Mouse (Mus musculus): ENCODE measurements around the gene Prkg2. TPM values are rescaled to one million over a fixed set of nuclear protein-coding genes. Genes with fewer than 3 reads are reported as not detected.

Gene Prkg2
- total RNA-seq, 4 experiments from 2014 or later, result 9.2 to 11.0 (median 9.5) TPM

DNA sequence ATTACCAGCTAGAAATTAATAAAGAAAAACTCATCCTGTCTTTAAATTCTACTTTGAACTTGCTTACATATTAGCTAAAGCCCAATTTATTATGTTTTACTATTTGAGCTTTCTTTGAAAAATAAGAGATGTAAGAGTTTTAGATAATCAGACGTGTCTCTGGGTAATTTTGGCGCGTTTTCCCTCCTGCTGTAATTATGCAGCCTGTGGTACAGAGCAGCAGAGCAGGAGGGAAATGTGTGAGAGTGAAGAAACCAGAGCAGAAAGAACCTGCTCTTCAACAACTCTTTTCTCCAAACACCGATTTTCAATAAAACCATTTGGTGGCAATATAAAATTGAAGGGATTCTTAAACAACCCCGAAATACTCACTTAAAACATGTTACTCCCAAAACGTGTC, 58.8 kb downstream of the Prkg2 start:
- no peak for DNase-seq (ENCODE audit: low spot score in 2 of 2)

DNA sequence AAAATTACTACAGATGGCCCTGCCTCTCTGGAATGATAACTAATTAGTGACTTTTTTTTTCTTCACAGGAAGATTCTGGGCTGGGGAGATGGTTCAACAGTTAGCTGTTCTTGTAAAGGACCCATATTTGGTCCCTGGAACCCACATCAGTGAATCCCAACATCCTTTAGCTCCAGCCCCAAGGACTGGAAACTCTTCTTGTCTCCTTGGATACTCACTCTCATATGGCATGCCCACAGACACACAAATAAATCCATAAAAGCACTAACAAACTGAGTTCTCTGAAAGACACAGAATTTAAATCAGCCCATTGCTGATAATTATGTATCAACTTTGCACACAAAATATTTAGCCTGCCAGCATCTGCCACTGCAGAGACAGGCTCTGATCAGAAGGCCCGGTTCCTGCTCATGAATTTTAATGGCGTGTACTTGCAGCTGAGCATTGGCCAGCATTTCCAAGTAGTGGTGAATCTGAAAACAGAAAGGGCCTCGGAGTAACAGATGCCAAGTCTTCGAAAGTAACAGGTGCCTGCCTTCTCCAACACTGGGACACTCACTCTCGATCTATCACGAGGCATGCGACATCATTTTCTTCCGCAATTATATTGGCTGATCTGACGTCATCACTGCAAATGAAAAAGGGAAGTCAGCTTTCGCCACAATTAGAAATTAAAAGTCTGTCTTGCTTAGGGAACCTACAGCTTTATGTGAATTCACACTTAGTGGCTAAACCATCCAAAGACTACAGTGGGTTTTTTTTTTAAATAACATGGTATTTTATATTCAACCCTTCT, 61.1 kb downstream of the Prkg2 start:
- DNase-seq (ENCODE audit: low spot score in 2 of 2), result peak in 1 of 2 experiments; percentile 35

DNA sequence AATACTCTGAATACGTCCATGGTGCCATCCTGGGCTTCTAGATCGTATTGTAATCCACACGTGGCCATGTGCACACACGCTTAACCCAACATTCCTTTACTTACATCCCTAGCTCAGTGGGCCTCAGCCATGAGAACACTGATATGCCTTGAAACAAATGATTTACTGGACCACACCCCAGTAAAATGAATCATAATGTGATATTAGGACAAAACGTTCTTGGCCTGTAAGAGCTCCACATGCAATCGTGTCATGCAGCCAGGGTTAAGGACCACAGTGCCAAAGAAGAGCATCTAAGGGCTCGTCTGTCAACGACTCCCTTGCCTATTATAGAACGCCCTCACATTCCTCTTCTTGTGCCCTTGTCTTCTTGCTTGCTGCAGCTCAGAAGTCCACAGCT, 70.5 kb downstream of the Prkg2 start:
- no peak for DNase-seq (ENCODE audit: low spot score in 2 of 2)

DNA sequence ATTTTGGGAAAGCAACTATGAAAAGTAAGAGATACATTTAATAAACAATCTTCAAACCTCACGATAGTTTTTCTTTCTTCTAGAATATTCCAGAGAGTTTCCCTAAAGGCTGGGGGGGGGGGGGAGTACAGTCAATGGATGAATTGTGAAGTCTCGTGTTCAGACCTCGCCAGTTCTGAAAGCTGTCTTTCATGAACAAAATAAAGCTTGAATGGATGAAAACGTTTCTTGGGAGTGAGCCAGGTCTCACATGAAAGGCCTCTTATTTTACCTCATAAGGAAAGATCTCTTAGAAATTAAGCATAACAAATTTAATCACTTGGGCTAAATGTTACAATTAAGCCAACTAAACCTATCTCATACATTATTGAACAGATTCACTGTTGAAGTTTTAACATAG, 72.0 kb downstream of the Prkg2 start:
- no peak for DNase-seq (ENCODE audit: low spot score in 2 of 2)

DNA sequence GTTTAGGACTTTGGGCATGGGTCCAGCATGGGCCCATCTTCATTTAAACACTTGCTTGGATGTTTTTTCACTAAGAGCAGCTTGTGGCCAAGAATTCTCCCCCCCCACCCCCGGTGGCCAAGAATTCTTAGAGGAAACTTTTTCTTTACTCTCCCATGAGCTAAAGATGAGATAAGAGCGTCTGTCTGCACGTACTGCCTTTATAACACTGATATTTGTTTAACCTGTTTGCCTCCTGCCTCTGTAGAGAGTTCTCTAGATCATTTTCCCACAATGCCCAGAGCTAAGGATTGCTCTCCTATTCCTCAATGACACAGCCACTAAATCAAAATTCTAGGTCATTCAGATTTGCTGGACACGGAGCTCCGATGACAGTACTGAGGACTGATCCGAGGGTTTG, 72.8 kb downstream of the Prkg2 start:
- DNase-seq (ENCODE audit: low spot score in 2 of 2), result no peak

DNA sequence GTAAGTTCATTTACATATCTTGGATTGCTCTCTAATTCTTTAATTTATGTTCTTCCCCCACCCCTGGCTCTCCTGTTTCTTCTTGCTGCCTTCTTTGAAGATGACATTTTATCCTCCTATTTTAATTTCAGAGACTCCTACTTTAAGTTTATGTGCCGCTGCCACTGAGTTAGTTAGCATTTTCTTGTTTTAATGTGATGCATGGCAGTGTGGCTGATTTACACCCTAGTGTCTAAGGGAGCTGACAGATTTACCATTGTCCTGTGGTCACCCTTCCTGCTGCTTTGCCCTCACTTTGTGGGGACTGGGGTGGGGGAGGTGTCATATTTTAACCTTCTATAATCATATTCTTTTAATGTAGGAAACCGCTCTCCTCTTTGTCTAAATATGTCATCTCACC, 74.7 kb downstream of the Prkg2 start:
- no peak for DNase-seq (ENCODE audit: low spot score in 2 of 2)

DNA sequence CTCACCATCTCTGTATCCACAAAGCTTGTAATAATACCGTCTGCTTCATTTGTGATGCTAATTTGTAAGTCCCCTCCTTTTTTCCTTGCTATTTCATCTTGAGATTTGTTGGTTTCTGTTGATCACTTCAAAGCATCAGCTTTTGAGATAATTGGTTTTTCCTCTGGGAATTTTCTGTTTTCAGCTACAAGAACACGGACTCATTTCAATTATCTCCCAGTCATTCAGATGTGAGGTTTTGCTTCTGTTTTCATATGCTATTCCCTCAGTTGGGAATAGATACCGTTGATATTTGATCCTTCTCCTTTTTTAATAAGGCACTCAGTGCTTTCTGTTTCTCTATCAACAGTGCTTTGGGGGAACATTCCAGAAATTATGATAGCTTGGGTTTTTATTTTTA, 81.6 kb downstream of the Prkg2 start:
- DNase-seq (ENCODE audit: low spot score in 2 of 2), result no peak

DNA sequence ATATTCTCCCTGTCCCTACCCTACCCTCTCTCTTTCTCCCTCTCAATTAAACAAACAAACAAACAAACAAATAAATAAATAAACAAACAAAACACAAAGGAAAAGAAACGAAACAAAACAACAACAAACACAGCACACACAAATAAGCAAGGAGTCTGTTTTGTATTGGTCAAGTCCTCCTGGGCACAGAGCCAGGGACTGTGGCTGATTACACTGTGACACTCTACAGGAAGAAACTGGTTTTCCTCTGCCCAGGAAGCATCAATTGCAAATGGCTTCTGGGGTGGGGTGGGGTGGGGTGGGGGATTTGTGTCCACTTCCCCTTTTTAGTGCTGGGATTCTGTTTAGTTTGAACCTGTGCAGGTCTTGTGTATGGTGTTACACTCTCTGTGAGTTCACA, 83.8 kb downstream of the Prkg2 start:
- no peak for DNase-seq (ENCODE audit: low spot score in 2 of 2)

DNA sequence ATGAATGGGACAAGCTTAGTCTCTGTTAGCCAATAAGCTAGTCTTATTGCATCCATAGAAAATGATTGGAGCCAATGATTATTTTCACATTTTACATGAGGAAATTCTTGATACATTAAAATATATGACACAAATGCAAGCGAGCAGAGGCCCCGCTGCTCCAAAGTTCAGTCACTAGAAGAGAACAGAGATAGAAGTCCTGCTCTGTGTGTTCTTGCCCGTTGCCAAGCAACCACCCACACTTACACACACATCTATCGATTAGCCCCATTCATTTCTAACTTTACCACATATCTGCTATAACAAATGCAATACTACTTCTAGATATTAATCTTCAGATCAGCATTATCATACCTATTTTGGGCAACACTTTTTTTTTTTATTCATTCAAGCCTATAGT, 85.6 kb downstream of the Prkg2 start:
- no peak for DNase-seq (ENCODE audit: low spot score in 2 of 2)

DNA sequence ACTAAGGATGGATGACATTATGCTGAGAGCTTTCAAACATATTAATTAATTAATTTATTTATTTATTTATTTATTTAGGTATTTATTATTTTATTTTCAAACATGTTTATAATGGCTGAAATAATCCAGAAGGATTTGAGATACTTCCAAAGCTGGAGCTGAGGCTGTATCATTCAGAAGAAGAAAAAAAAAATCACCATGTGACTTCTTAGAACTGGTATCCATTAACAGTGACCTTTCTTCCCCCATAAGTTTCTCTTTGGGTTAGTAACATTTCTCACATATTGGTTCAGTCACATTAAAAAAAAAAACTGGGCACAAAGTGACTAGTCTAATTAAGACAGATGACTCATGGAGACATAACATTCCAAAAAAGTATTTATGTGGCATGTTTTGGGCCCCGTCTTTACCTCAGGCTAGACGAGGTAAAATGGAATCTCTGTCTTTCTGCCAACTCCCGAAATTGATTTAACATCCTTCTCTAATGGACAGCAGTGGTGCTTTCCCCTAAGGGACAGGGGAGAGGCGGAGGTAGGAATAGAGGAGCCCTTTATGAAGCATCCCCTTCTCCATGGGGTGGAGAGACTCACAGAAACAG, 86.6 kb downstream of the Prkg2 start:
- no peak for DNase-seq (ENCODE audit: low spot score in 2 of 2)

DNA sequence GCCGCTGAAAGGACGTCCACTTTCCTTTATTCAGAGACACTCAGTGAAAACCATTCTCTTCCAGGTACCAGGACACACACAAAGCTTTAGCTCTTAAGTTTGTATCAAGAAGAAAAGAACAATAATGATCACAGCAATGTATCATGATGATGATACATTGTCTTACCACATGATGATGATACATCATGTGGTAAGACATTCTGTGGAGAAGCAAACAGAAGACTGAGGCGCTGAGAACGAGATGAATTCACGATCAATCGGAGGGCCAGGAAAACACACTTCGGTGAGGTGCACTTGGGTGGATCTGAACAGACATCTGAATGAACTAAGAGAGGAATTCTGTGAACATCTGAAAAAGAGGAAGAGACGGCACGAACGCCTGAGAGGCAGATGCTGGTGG, 87.4 kb downstream of the Prkg2 start:
- DNase-seq (ENCODE audit: low spot score in 2 of 2), result no peak

DNA sequence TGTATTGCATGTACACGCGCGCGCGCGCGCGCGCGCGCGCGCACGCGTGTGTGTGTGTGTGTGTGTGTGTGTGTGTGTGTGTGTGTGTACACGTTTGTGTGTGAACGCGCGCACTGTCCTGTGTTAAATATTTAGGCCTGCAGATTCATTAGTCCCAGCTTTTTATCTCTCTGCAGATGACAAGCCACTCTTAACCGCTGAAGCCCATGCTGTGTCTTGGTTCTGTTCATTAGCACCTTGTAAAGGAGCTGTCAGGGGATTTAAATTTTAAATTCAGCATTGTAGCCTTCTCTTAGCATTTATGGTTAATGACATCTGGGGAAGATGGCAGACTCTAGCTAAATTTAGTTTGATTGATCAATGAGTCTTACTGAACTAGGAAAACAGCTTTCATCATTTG, 90.5 kb downstream of the Prkg2 start:
- no peak for DNase-seq (ENCODE audit: low spot score in 2 of 2)

DNA sequence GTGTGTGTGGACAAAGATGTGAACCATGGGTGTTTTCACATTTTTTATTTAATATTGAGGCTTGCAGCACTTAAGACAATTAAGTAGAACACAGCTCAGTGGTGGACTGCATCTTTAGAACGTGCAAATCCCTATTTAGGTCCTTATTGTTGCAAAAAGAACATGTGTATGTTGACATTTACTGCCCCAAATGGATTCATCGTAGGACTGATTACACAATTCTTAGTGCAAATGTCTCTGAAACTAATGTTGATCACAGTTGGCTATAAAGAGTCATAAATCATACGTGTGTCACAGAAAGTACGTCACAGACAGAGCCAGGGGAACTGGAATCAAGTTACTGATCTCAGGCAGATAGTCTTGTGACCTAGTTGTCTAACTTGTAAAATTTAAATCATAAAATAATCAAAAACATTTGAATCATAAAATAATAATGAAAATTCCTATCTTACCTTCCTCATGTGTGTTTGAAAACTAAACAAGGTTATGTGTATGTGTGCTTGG, 91.0 kb downstream of the Prkg2 start:
- DNase-seq (ENCODE audit: low spot score in 2 of 2), result no peak

DNA sequence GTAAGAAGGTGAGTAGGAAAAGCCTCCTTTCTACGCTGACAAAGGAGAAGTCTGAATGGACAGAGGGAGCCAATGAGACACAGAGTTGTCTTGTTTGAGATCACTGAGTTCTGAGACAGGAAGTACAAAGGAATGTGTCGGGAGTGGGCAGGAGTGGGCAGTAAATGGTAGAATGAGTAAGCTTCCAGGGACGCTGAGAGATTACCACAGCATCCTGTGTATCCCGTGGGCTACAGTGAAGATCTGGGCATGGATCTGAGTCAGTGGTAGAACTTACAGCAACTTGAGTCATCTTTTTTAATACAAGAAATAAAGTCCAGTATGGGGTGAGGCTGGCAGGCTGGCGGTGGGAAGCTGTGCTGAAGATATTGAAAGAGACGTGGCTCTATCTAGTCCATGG, 93.4 kb downstream of the Prkg2 start:
- peak in 1 of 2 experiments; percentile 72 for DNase-seq (ENCODE audit: low spot score in 2 of 2)

DNA sequence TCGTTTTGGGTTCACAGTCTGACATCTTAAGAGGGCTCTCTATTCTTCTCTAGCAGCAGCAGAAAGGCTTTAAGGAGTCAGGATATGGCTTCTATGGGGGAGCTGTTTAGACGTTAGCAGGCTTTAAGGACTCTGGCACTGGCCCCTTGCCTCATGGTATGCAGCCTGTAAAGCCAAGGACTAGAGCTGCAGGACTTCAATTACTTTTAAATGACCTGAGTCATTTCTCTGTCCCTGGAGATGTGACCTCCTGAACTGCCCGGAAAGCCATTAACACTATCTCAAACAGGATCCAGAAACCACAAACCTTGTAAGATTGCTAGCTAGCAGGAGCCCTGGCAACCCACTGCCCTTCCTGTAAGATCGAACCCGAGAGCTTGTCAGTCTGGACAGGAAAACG, 96.4 kb downstream of the Prkg2 start:
- DNase-seq (ENCODE audit: low spot score in 2 of 2), result no peak

DNA sequence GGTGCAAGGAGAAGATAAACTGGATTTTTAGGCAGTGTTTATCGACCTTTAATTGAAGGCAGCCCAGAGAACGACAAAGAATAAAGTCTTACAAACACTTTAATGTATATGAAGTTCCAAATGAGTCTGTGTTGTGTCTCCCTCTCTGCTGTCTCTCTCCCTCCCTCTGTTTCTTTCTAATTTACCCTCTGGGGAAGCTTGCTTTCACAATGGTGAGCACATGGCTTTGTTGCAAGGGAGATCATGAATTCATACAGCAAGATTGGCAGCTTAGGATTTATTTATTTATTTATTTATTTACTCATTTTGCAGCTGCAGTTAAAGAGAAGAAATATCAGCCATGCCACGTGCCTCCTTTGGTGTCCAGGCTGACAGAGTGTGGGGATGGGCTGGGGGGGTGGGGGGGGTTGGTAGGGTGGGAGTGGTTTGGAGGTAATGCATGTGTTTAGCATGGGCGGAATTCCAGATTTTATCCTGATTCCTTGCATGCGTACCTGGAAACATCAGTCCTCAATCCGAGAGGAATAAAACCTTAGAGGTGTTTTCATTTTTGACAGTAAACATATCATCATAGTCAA, 97.4 kb downstream of the Prkg2 start:
- no peak for DNase-seq (ENCODE audit: low spot score in 2 of 2)

DNA sequence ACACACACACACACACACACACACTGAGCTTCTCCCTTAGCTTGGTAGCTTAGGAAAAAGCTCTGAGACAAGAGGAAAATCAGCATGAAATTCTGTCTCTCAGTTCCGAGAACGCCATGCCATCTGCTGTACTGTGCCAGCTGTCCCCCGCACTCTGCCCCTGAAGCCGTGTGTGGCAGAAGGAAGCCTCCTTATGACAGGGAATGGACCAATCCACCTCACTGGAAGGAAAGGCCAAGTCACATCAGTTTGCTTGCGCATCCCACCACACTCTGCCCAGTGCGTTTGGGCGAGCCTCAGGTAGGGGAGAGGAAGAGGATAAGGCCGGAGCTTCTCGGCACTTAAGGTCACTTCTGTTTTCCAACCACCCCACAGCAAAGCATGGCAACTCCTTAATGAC, 98.0 kb downstream of the Prkg2 start:
- no peak for DNase-seq (ENCODE audit: low spot score in 2 of 2)

DNA sequence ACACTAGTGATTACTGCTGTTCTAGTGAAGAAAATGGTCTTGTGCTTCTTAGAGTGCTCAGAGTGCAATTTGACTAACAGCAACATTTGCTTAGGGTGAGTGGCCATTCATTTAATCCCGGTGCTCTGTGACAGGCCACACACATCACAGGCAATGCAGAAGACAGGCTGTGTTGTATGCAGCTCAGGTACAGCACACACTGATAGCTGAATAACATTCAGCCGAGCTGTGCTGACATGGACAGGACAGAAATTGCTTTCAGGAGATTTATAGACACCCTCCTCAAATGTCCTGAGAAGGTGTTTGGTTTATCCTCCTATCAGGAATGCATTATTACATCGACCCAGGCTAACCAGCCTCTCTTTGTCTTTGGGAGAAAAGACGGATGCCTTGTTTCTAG, 99.3 kb downstream of the Prkg2 start:
- no peak for DNase-seq (ENCODE audit: low spot score in 2 of 2)

DNA sequence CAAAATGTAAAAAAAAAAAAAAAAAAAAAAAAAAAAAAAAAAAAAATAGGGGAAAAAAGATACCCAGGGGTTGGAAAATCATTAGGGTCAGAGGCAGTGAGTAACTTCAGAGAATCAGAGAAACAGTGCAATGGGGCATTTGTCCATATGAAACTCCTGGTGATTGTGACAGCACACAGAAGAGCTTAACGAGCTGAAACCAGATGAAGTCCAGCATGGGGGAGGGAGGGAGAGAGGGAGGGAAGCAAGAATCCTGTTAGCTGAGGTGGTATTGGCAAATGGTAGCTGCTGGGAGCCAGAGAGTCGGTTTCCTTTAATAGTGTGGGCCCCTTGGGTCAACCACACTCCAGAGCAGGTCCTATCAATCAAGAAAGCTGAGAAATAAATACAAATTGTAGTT, 100.5 kb downstream of the Prkg2 start:
- no peak for DNase-seq (ENCODE audit: low spot score in 2 of 2)

DNA sequence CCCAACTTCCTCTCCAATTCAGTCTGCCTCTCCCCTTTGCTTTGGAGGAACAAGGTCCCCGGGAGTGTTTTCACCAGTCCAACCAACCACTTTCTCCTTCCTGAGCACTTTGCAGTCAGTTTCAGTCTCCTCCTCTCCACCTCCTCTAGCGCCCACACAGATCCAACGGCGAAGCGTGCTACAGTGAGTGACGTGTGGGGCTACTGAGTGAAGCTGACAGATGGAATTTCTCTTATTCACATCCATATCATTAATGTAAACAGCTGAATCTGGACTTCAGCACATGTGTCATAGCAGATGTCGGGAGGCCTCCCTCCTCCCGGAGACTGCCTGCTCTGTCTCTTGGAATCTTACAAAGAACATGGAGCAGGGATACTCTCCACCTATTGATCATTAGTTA, 101.2 kb downstream of the Prkg2 start:
- DNase-seq (ENCODE audit: low spot score in 2 of 2), result no peak

DNA sequence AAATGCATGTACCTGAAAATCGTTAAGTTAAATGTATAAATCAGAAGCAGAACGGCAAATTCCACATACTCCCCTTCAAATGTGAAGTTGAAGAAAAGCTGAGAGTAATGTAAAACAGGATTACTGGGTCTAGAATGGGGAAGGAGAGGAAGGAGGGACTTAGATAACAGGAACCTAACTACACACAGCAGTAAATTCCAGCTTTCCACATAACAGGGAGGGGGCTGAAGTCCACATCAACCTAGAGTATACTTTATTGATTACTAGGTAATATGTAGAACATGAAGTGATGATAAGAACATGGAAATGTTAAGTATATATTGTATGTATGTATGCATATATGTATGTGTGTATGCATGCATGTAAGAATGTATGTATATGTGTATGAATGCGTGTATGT, 114.2 kb downstream of the Prkg2 start:
- DNase-seq (ENCODE audit: low spot score in 2 of 2), result no peak

DNA sequence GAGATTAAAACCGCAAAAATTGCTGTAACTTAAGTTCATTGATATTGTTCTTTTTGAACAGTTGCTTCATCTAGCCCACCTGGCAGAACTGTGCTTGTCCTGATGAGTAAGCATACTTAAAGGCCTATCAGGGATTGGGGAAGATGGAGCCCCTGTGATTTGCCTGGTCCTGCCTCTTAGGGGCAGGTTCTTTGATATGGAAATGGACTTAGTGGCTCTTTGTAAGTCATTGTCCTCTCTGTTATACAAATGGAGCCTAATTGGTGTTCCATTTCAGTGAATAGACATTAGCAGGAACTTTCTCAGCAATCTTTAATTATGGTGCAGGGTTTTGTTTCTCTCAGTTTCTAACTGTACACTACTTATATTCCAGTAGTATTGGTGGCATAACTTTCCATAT, 115.5 kb downstream of the Prkg2 start:
- no peak for DNase-seq (ENCODE audit: low spot score in 2 of 2)

DNA sequence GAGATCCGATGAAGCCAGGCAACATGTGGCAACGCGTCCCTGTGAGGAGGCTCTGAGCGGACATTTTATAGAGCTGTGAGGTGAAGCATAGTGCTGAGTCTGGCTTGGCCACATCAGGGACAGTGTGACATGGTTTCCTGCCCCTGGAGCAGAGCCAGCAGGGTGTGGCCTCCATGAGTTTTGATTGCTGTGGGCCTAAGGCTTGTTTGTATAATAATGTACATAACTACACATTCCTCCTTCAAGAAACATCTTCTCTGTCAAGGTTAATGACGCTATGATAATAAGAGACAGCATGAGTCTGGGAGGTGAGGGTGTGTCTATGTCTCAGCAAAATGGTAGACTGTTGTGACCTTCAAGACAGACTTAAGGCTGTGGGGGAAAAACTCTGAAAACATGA, 118.4 kb downstream of the Prkg2 start:
- DNase-seq (ENCODE audit: low spot score in 2 of 2), result no peak
